Mouse (Mus musculus) bone marrow macrophage, adult 2 months (primary cell): Measurements from ENCODE around the gene Polr2c. TPM values are rescaled to one million over a fixed set of nuclear protein-coding genes. Genes with fewer than 3 reads are reported as not detected.
"Not testable (repeated sequence)": the region's sequence is repeated elsewhere in the genome, so short reads cannot be mapped to it uniquely, and the experiment has no call there.

Source experiments
- H3K27ac ChIP-seq: 2 replicates; pipeline ENCODE4 v1.5.1; 2012; ENCODE audit warnings: low read depth, low read length; ENCODE audit not compliant: insufficient read depth
- H3K4me1 ChIP-seq: 2 replicates; pipeline ENCODE4 v1.6.1; 2012; ENCODE audit warnings: low read length; ENCODE audit not compliant: control insufficient read depth, insufficient read depth
- H3K4me3 ChIP-seq: 2 replicates; pipeline ENCODE4 v1.5.1; 2012; ENCODE audit warnings: mild to moderate bottlenecking, low read length, moderate library complexity; ENCODE audit not compliant: insufficient read depth
- CTCF ChIP-seq: IDR thresholded peaks from 2 replicates; pipeline ENCODE4 v1.5.1; 2012; ENCODE audit warnings: low read depth, mild to moderate bottlenecking, low read length, moderate library complexity
- POLR2A ChIP-seq: IDR thresholded peaks from 2 replicates; pipeline ENCODE4 v1.6.1; 2012; ENCODE audit warnings: mild to moderate bottlenecking, low read depth, low read length, borderline replicate concordance
- polyA plus RNA-seq: library from polyadenylated mRNA; stranded (reverse); fragments of >200 nt; gene quantifications from 2 replicates; pipeline ENCODE4 v1.2.4, GENCODE M21; 2012; ENCODE audit not compliant: missing spikeins, insufficient read depth, insufficient read length

Polr2c gene
- polyA plus RNA-seq, 1 experiment, result 44.9 TPM

- Histone ChIP-seq H3K4me3 (peak within 1 kb of the TSS; percentile 74), H3K4me1 (peaks cover 13% of the 10 kb centered on the region), H3K27ac (peak within 1 kb of the TSS; percentile 67)
- TF ChIP-seq POLR2A (no peak), CTCF (no peak)
Observed at GRCm38 (mm10) chr8:94837662-94838574, 19.3 kb upstream of the Polr2c start, which contains the start of the genes Coq9 and Ciapin1. TSS of gene Coq9 (plus strand) at chr8:94838321. TSS of gene Ciapin1 (minus strand) at chr8:94838358.

GRCm38 (mm10) chr8:94838600-94838999 is 18.6 kb upstream of the Polr2c start:
- Histone ChIP-seq H3K27ac (peak overlapping the region; percentile 67), H3K4me1 (peaks cover 13% of the 10 kb centered on the region), H3K4me3 (peak overlapping the region; percentile 74)
- TF ChIP-seq POLR2A (no peak), CTCF (no peak)

GRCm38 (mm10) chr8:94841183-94841582 is 16.1 kb upstream of the Polr2c start:
- Histone ChIP-seq H3K4me1 (peaks cover 7% of the 10 kb centered on the region), H3K27ac (no peak overlapping the region), H3K4me3 (no peak overlapping the region)
- TF ChIP-seq CTCF, result no peak
- TF ChIP-seq POLR2A, result no peak

GRCm38 (mm10) chr8:94850049-94850448 is 7.2 kb upstream of the Polr2c start:
- Histone ChIP-seq H3K4me3 (no peak overlapping the region), H3K27ac (no peak overlapping the region), H3K4me1 (no peaks in the 10 kb centered on the region)
- TF ChIP-seq POLR2A, result no peak
- no peak for TF ChIP-seq CTCF

GRCm38 (mm10) chr8:94854761-94855160 is 2.5 kb upstream of the Polr2c start:
- H3K4me3 ChIP-seq, H3K4me1 ChIP-seq, H3K27ac ChIP-seq: not testable (repeated sequence)

- no peak overlapping the region for H3K4me3 ChIP-seq
- TF ChIP-seq POLR2A (no peak), CTCF (no peak)
- H3K27ac ChIP-seq, result no peak overlapping the region
- H3K4me1 ChIP-seq, result peaks cover 8% of the 10 kb centered on the region
Observed at GRCm38 (mm10) chr8:94857011-94857345, 272 bp upstream of the Polr2c start.

GRCm38 (mm10) chr8:94861352-94861910 is 4.2 kb downstream of the Polr2c start:
- Histone ChIP-seq H3K27ac (no peak overlapping the region), H3K4me3 (no peak overlapping the region), H3K4me1 (peaks cover 8% of the 10 kb centered on the region)
- peak; percentile 49; the same call in 1 of the 2 replicates for TF ChIP-seq CTCF
- TF ChIP-seq POLR2A, result no peak

GRCm38 (mm10) chr8:94862487-94863220 is 5.4 kb downstream of the Polr2c start:
- no peak overlapping the region for H3K4me3 ChIP-seq
- H3K27ac ChIP-seq, result no peak overlapping the region
- peaks cover 8% of the 10 kb centered on the region for H3K4me1 ChIP-seq
- TF ChIP-seq CTCF (no peak), POLR2A (no peak)

GRCm38 (mm10) chr8:94863897-94864673 is 6.8 kb downstream of the Polr2c start:
- Histone ChIP-seq H3K4me1 (peaks cover 4% of the 10 kb centered on the region), H3K4me3 (no peak overlapping the region), H3K27ac (no peak overlapping the region)
- no peak for TF ChIP-seq CTCF
- TF ChIP-seq POLR2A, result no peak
